Mouse (Mus musculus) erythroblast, embryonic 14.5 days (primary cell): ENCODE data around the gene Sbds. TPM values are rescaled to one million over a fixed set of nuclear protein-coding genes. Genes with fewer than 3 reads are reported as not detected.

Source experiments
- H3K27me3 ChIP-seq: 2 replicates; pipeline ENCODE4 v1.6.1; 2012; ENCODE audit warnings: inconsistent platforms; ENCODE audit not compliant: control insufficient read depth
- H3K36me3 ChIP-seq: 2 replicates; pipeline ENCODE4 v1.6.1; 2012; ENCODE audit warnings: mild to moderate bottlenecking, inconsistent platforms; ENCODE audit not compliant: control insufficient read depth
- H3K4me1 ChIP-seq: 2 replicates; pipeline ENCODE4 v1.6.1; 2012; ENCODE audit warnings: inconsistent platforms; ENCODE audit not compliant: control insufficient read depth
- H3K4me3 ChIP-seq: replicated peaks from 2 replicates; pipeline ENCODE3; 2012; ENCODE audit warnings: moderate library complexity, mild to moderate bottlenecking, inconsistent platforms
- H3K9me3 ChIP-seq: 2 replicates; pipeline ENCODE4 v1.6.1; 2012; ENCODE audit warnings: low read length, inconsistent platforms, mixed read lengths; ENCODE audit not compliant: control insufficient read depth
- GATA1 ChIP-seq: IDR thresholded peaks from 2 replicates; pipeline ENCODE4 v1.6.1; 2012; ENCODE audit warnings: low read length, inconsistent platforms, mixed read lengths
- TAL1 ChIP-seq: IDR thresholded peaks from 3 replicates; pipeline ENCODE4 v1.6.1; 2012; ENCODE audit warnings: low read length, inconsistent platforms, mixed read lengths
- polyA plus RNA-seq: library from polyadenylated mRNA; stranded (reverse); fragments of >175 nt; gene quantifications from 2 replicates; pipeline ENCODE4 v1.2.3, GENCODE M21; 2012

The Sbds gene
- polyA plus RNA-seq, 1 experiment = 3.2 TPM

DNA sequence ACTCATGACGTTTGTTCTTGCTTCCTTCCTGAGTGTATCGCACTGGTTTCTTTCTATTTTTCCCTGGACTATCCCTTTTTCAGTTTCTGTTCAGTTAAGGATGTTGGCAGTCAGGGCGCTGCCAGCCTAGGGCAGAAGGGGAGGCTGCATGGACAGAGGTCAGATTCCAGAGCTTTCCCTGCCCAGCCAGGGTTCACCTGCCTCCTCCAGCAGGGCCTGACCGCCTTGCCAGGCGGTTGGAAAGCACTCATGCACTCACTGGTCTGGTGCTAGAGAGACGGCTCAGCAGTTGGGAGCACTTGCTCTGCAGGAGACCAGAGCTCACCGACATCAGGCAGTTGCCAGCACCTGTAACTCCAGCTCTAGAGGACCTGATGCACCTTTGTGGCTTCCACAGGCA, 16.1 kb downstream of the Sbds start:
- Histone ChIP-seq H3K4me3 (no peak overlapping the region), H3K9me3 (no peaks in the 10 kb centered on the region), H3K27me3 (no peaks in the 10 kb centered on the region), H3K36me3 (peaks cover 99% of the 10 kb centered on the region), H3K4me1 (no peaks in the 10 kb centered on the region)
- TF ChIP-seq GATA1 (no peak), TAL1 (no peak)

DNA sequence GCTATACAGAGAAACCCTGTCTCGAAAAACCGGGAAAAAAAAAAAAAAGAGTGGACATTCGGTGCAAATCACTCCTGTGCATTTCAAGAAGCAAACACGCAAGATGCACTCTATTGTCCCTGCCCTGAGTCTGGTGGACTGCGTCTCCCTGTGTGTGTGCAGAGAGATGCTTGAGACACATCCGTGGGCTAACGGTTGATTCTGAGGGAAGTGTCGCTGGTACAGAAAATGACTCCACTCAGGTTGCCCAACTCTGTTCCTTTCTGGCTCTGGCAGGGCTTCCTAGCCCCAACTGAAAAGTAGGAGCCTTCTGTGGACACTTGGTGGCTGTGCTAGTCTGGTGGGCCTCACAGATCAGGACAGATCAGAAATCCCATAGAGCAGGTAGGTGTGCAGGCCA, 19.0 kb downstream of the Sbds start:
- Histone ChIP-seq H3K4me1 (no peaks in the 10 kb centered on the region), H3K9me3 (no peaks in the 10 kb centered on the region), H3K4me3 (no peak overlapping the region), H3K27me3 (no peaks in the 10 kb centered on the region), H3K36me3 (peaks cover 99% of the 10 kb centered on the region)
- TF ChIP-seq TAL1 (no peak), GATA1 (no peak)

DNA sequence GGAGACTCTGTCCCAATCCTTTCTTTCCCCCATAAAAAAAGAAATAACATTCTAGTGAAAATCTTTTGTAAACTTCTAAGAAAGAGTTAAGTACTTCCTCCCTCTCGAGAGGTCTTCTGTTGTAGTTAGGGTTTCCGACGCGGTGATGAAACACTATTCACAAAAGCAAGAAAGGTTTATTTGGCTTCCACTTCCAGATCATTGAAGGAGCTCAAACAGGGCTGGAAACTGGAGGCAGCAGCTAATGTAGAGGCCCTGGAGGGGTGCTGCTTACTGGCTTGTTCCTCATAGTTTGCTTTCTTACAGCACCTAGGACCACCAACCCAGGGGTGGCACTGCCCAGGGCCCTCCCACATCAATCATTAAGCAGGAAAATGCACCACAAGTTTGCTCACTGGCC, 27.2 kb downstream of the Sbds start:
- Histone ChIP-seq H3K4me1 (peaks cover 25% of the 10 kb centered on the region), H3K4me3 (no peak overlapping the region), H3K27me3 (no peaks in the 10 kb centered on the region), H3K9me3 (no peaks in the 10 kb centered on the region), H3K36me3 (peaks cover 86% of the 10 kb centered on the region)
- no peak for TF ChIP-seq GATA1
- TF ChIP-seq TAL1 = no peak

DNA sequence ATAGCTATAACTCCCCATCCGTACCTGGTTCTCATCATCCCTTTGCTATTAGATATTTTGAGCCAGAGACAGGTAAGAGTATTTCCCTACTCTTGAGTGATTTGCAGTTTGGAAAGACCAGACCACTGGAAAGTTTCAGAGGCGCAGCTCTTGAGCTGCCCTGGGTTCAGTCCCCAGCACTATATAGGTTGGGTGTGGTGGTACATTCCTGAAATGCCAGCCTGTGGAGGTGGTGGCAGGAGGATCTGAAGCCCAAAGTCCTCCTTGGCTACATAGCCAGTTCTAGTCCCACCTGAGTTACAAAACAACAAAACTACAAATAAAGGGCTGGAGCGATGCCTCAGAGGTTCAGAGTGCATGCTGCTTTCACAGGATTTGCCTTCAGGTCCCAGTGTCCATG, 28.5 kb downstream of the Sbds start:
- H3K27me3 ChIP-seq = no peaks in the 10 kb centered on the region
- no peaks in the 10 kb centered on the region for H3K9me3 ChIP-seq
- peaks cover 31% of the 10 kb centered on the region for H3K4me1 ChIP-seq
- H3K36me3 ChIP-seq = peaks cover 73% of the 10 kb centered on the region
- H3K4me3 ChIP-seq = no peak overlapping the region
- TF ChIP-seq GATA1 (no peak), TAL1 (no peak)

DNA sequence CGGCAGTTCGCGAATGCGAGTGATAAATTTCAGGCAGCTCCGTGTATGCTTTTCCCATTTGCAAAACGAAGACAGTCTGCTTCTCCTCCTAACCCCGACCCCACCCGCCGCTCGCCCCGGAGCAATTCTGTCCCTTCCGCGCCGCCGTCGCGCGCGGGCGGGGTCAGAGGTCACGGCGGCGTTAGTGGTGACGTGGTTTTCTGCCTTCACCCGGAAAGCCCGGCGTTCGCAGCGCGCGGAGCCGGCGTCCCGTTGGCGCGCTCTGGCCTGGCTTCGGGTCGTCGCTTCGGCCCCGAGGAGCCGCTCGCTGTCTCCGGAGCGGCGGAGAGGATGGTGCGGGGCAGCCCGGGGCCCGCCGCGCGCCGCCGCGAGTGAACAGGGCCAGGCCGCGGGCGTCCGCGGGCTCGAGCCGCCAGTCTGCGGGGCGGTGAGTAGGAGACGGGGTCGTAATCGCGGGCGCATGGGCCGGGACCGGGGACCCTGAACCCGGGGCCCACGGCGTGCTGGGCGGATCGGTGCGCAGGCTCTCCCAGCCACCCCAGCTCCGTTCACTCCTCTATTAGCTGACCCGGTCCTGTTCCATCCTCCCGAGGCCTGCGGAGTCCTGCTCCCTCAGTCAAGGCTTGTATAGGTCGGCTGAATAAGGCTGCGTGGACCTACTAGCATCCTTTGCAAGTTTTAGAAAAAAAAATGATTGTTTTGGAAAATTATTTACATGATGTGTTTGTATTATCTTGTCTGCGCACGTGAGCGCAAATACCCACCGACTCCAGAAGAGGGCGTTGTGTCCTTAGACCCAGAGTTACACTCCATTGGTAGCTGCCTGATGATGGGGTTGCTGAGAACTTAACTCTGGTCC, 33.0 kb downstream of the Sbds start:
- peaks cover 34% of the 10 kb centered on the region for H3K36me3 ChIP-seq
- H3K4me1 ChIP-seq = peaks cover 39% of the 10 kb centered on the region
- no peak for TF ChIP-seq GATA1
- TF ChIP-seq TAL1 = no peak
- peak overlapping the region; percentile 95 for H3K4me3 ChIP-seq
- H3K27me3 ChIP-seq = no peaks in the 10 kb centered on the region
- H3K9me3 ChIP-seq = peaks cover 5% of the 10 kb centered on the region; the same call in 1 of the 2 replicates

DNA sequence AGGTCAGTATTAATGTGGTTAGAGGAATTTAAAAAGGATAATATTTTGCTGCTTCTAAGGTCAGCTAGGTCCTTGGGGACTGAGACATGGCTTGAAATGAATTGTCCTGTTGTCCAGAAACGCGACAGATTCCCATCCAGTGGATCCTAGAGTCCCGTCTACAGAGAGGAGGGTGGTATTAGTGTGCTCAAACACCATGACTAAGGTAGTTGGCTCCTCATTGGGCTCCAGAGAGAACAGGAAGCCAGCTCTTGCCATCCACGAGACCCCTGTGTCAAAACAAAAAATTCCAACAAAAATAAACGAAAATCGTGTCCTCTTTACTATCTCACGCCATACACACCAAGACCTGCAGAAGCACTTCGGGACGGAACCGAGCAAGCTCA, 33.6 kb downstream of the Sbds start:
- Histone ChIP-seq H3K4me1 (peaks cover 35% of the 10 kb centered on the region), H3K36me3 (peaks cover 30% of the 10 kb centered on the region), H3K27me3 (no peaks in the 10 kb centered on the region), H3K4me3 (peak overlapping the region; percentile 95), H3K9me3 (peaks cover 5% of the 10 kb centered on the region; the same call in 1 of the 2 replicates)
- TF ChIP-seq GATA1 = no peak
- TF ChIP-seq TAL1 = no peak

DNA sequence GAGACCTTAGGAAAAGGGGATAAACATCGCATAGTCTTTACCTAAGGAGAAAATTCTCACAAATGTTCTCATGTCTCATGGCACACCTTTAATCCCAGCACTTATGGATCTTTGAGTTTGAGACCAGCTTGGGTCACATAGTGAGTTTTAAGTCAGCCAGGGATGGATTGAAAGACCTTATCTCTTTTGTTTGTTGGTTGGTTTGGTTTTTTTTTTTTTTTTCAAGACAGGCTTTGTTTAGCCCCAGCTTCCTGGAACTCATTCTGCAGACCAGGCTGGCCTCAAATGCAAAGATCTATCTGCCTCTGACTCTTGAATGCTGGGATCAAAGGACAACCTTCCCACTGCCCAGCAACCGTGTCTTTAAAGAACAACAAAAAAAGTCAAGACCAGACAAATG, 34.0 kb downstream of the Sbds start:
- Histone ChIP-seq H3K27me3 (no peaks in the 10 kb centered on the region), H3K9me3 (peaks cover 5% of the 10 kb centered on the region; the same call in 1 of the 2 replicates), H3K36me3 (peaks cover 26% of the 10 kb centered on the region), H3K4me3 (peak overlapping the region; percentile 95), H3K4me1 (peaks cover 34% of the 10 kb centered on the region)
- TF ChIP-seq GATA1 (no peak), TAL1 (no peak)

DNA sequence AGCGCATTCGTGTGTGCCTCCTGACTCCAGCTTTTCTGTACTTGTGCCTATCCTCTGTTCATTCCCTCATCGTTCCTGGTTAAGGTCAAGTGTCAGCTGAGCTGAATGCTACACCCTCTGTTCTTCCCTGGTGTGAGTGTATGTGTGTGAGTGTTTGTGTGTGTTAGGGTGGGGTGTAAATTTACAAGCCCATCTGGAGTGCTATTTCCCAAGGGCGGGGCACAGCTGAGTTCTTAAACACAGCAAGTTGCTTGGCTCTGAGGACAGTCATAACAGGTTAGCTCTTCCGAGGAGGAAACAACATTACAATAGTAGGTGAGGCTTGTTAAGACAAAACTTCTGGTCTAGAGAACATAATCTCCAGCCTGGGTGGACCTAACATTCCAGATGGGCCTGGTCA, 37.0 kb downstream of the Sbds start:
- Histone ChIP-seq H3K27me3 (no peaks in the 10 kb centered on the region), H3K4me3 (no peak overlapping the region), H3K9me3 (peaks cover 5% of the 10 kb centered on the region; the same call in 1 of the 2 replicates), H3K36me3 (peaks cover 25% of the 10 kb centered on the region), H3K4me1 (peaks cover 19% of the 10 kb centered on the region)
- TF ChIP-seq TAL1 (no peak), GATA1 (no peak)

DNA sequence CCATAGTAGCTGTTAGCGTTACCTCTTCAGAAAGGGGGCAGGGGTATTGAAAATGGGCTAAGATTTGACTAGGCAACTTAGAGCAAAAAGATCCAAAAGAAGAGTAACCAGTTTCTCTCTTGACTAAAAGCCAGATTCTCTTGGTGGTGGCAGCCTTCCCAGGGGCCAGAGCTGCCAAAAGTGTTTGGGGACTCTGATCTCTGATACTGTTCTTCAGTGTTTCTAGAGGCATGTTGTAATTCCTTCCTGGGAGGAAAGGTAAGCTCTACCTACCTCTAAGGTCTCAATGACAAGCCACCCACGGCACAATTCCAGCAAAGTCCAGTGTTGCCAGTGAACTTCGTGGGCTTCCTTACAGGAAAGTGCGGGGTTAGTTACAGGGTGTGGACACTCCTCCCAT, 37.9 kb downstream of the Sbds start:
- H3K4me3 ChIP-seq = no peak overlapping the region
- TF ChIP-seq TAL1 (no peak), GATA1 (no peak)
- H3K9me3 ChIP-seq = peaks cover 5% of the 10 kb centered on the region; the same call in 1 of the 2 replicates
- peaks cover 35% of the 10 kb centered on the region for H3K36me3 ChIP-seq
- H3K27me3 ChIP-seq = no peaks in the 10 kb centered on the region
- peaks cover 13% of the 10 kb centered on the region for H3K4me1 ChIP-seq

DNA sequence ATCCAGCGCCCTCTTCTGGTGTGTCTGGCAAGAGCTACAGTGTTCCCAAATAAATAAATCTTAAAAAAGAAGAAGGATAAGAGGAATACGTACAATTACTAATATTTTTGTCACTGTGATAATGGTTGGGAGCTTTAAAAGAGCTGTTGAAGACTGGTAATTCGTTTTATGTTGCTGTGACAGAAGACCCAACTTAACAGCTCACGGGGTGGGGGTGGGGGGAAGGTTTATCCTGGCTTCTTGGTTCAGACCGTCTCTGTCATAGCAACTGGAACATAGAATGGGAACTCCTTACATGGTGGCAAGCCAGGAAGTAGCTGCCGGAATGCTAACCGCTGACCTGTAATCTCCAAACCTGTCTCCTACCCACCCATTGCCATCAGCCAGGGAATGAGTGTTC, 38.5 kb downstream of the Sbds start, which contains the start of gene Tmem248:
Gene Tmem248 (plus strand): TSS at position 301 of the 400 bp plus-strand sequence.
- peaks cover 41% of the 10 kb centered on the region for H3K36me3 ChIP-seq
- TF ChIP-seq TAL1 = no peak
- no peak for TF ChIP-seq GATA1
- H3K27me3 ChIP-seq = no peaks in the 10 kb centered on the region
- H3K4me3 ChIP-seq = no peak within 1 kb of the TSS
- peaks cover 11% of the 10 kb centered on the region for H3K4me1 ChIP-seq
- peaks cover 5% of the 10 kb centered on the region; the same call in 1 of the 2 replicates for H3K9me3 ChIP-seq
